Mouse (Mus musculus) B cell, adult 62 days (primary cell): ENCODE results near the gene Enc1. TPM values are rescaled to one million over a fixed set of nuclear protein-coding genes. Genes with fewer than 3 reads are reported as not detected.

Source experiments
- total RNA-seq: library from RNA; stranded (reverse); gene quantifications from 4 replicates; pipeline ENCODE4 v1.2.4, GENCODE M21; 2023

Gene Enc1
- total RNA-seq, result 2.2 to 3.3 TPM (median 3.0 TPM) in 4 replicates

DNA sequence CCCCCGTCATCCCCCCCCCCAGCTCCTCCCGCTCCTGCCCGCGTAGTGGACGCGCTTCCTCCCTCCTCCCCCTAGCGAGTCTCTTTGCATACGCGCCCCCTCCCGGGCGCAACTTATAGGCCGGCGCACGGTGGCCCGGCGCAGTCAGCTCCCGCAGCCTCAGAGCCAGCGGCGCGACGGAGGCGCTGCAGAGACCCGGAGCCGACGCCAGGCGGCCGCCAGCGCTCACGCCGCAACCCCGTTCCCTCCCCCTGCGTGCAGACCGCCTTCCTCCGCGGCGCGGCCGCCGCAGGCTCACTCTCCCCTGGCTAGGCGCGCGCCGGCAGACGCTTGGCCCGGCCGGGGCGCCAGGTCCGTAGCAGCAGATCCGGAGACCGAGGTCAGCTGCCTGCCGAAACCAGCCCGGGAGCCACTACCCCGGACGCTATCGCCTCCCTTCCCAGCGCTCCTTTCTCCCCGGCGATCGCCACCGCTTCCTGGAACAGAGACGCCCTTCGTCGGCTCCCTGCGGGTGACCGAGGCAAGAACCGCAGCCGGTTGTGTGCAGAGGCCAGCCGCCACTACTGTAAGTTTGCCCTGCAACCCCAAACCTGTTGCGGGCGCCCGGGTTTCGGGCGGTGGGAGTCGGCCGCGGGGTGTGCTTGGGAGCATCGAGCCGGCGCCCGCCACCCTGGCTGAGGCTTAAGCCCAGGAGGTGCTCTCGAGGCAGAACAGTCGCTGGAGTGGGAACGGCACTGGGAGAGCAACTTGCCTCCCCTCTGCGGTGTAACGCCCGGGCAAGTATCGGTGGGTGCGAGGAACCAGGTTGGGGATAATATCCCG lies at the start of gene Enc1:
Enc1 (plus strand) TSS at position 141 of the 822 bp plus-strand sequence.

GRCm38 (mm10) chr13:97197932-97198562 lies 42.9 kb upstream of the Enc1 start, which contains the start of gene Hexb:
Gene Hexb (minus strand): TSS chr13:97198357.

Other genes with a start within 250 kb of the Enc1 start
- gene 1700029F12Rik, start 206.7 kb upstream of the Enc1 start, total RNA-seq, result not detected in 4 replicates
- gene Fam169a, start 173.8 kb upstream of the Enc1 start, total RNA-seq, result not detected in 4 replicates
- gene Gm6169, start 141.9 kb upstream of the Enc1 start, total RNA-seq, result 1.5 to 1.9 TPM in 2 of 4 replicates, not detected in the others
- gene Gfm2, start 103.2 kb upstream of the Enc1 start, total RNA-seq, result 26.6 to 39.6 TPM (median 31.4 TPM) in 4 replicates
- gene Nsa2, start 103.2 kb upstream of the Enc1 start, total RNA-seq, result 121 to 129 TPM (median 124 TPM) in 4 replicates
- gene Hexb, start 42.7 kb upstream of the Enc1 start, total RNA-seq, result 46.2 to 54.3 TPM (median 52.2 TPM) in 4 replicates